Mouse (Mus musculus): Measurements from ENCODE around the gene Zfp975.
"Not testable (repeated sequence)": the region's sequence is repeated elsewhere in the genome, so short reads cannot be mapped to it uniquely, and the experiment has no call there.

Zfp975 gene

GRCm38 (mm10) chr7:42692362-42693158 lies at the start of gene Zfp975:
TSS of gene Zfp975 (minus strand) at chr7:42692742.
- POLR2A ChIA-PET, result interaction anchor here (0.5 to 3.2 kb wide), 12 partner anchors 8 to 655 kb away, joined by 3 to 20 read pairs (median 4); partner anchors contain the start of gene Zfp976 (in 1 of the 4)
- CTCF ChIA-PET, result not testable (repeated sequence)

- POLR2A ChIA-PET, result interaction anchor here in 3 of 4 experiments (0.6 to 1.7 kb wide), 5 partner anchors 11 to 128 kb away, joined by 3 to 4 read pairs (median 3); partner anchors contain the start of genes Gm17067 (in 1 of the 3) and Gm2381 (in 1 of the 3)
- CTCF ChIA-PET, result no interaction called here
These were observed 46.1 kb upstream of the Zfp975 start for GRCm38 (mm10) chr7:42738536-42739210.

GRCm38 (mm10) chr7:42726917-42727316 lies 34.4 kb upstream of the Zfp975 start, which contains the start of gene Gm17067:
TSS of gene Gm17067 (minus strand) at chr7:42727017.
- CTCF ChIA-PET, result not testable (repeated sequence)
- POLR2A ChIA-PET, result interaction anchor here in 1 of 4 experiments (1.0 to 1.3 kb wide), 2 partner anchors 11 to 12 kb away, joined by 3 read pairs; no protein-coding TSS in a partner anchor

- CTCF ChIA-PET, result not testable (repeated sequence)
- POLR2A ChIA-PET, result interaction anchor here (0.7 to 1.4 kb wide), 9 partner anchors 8 to 654 kb away, joined by 3 to 6 read pairs (median 4); no protein-coding TSS in a partner anchor
These were observed 709 bp upstream of the Zfp975 start for GRCm38 (mm10) chr7:42693251-42693650.

GRCm38 (mm10) chr7:42680081-42680480 lies 12.5 kb downstream of the Zfp975 start:
- CTCF ChIA-PET, result not testable (repeated sequence)
- POLR2A ChIA-PET, result interaction anchor here in 3 of 4 experiments (0.6 to 4.4 kb wide), 8 partner anchors 11 to 1128 kb away, joined by 3 to 20 read pairs (median 4); partner anchors contain the start of gene Zfp975 (in 2 of the 3)

- POLR2A ChIA-PET, result interaction anchor here in 3 of 4 experiments (0.6 to 4.4 kb wide), 10 partner anchors 9 to 665 kb away, joined by 3 to 20 read pairs (median 3); partner anchors contain the start of genes Zfp975 (in 2 of the 3) and Zfp977 (in 1 of the 3)
These were observed 12.9 kb downstream of the Zfp975 start for GRCm38 (mm10) chr7:42679646-42680045.

GRCm38 (mm10) chr7:42660140-42660539 lies 32.4 kb downstream of the Zfp975 start:
- POLR2A ChIA-PET, result not testable (repeated sequence)
- CTCF ChIA-PET, result interaction anchor here in 2 of 4 experiments (0.6 kb wide), 2 partner anchors 18 to 28 kb away, joined by 4 to 5 read pairs; no protein-coding TSS in a partner anchor

More at GRCm38 (mm10) chr7:42679646-42680045, 12.9 kb downstream of the Zfp975 start:
- CTCF ChIA-PET, result not testable (repeated sequence)

- CTCF ChIA-PET, result not testable (repeated sequence)
- POLR2A ChIA-PET, result interaction anchor here in 1 of 4 experiments (0.6 kb wide), 1 partner anchor 12 kb away, joined by 3 read pairs; no protein-coding TSS in a partner anchor
These were observed 37.3 kb downstream of the Zfp975 start for GRCm38 (mm10) chr7:42655211-42655610.

GRCm38 (mm10) chr7:42643120-42643620 lies 49.4 kb downstream of the Zfp975 start:
- POLR2A ChIA-PET, result interaction anchor here in 2 of 4 experiments (0.6 to 1.4 kb wide), 3 partner anchors 13 to 50 kb away, joined by 3 to 5 read pairs (median 4); no protein-coding TSS in a partner anchor
- CTCF ChIA-PET, result interaction anchor here in 1 of 4 experiments (0.7 kb wide), 1 partner anchor 778 kb away, joined by 3 read pairs; no protein-coding TSS in a partner anchor

- ChIA-PET POLR2A (interaction anchor here in 2 of 4 experiments (0.8 to 1.4 kb wide), 3 partner anchors 12 to 50 kb away, joined by 3 to 5 read pairs (median 4); partner anchors contain the start of gene Zfp977 (in 1 of the 2)), CTCF (interaction anchor here in 2 of 4 experiments (0.6 to 0.7 kb wide), 3 partner anchors 12 to 1072 kb away, joined by 3 to 9 read pairs (median 3); no protein-coding TSS in a partner anchor)
These were observed 50.1 kb downstream of the Zfp975 start, which contains the start of gene Zfp976 for GRCm38 (mm10) chr7:42642152-42643115. TSS of gene Zfp976 (minus strand) at chr7:42642588.

GRCm38 (mm10) chr7:42631031-42631430 lies 61.5 kb downstream of the Zfp975 start:
- POLR2A ChIA-PET, result interaction anchor here in 2 of 4 experiments (1.0 kb wide), 2 partner anchors 9 to 48 kb away, joined by 3 to 4 read pairs; no protein-coding TSS in a partner anchor

More at GRCm38 (mm10) chr7:42631031-42631430, 61.5 kb downstream of the Zfp975 start:
- CTCF ChIA-PET, result interaction anchor here in 1 of 4 experiments (0.6 kb wide), 1 partner anchor 247 kb away, joined by 3 read pairs; no protein-coding TSS in a partner anchor

All from embryonic stem cell, embryonic (primary cell).